Mouse (Mus musculus): ENCODE measurements around the gene Zfp74. TPM values are rescaled to one million over a fixed set of nuclear protein-coding genes. Genes with fewer than 3 reads are reported as not detected.

Zfp74 gene
- polyA plus RNA-seq, 1 experiment from 2014 or later: 8.0 TPM

GRCm38 (mm10) chr7:29906682-29907058 is 47.2 kb downstream of the Zfp74 start:
- Histone ChIP-seq H3K27ac (replicated peaks in 1 of 2; ENCODE audit: control insufficient read depth in 1 of 2, insufficient read depth in 1 of 2, low read depth in 2 of 2, low read length in 2 of 2) (peak overlapping the region; percentile 61 to 97), H3K4me3 (ENCODE audit: control insufficient read depth in 1 of 2, insufficient read depth in 1 of 2, low read depth in 1 of 2, low read length in 2 of 2) (peak overlapping the region; percentile 25 to 66), H3K27me3 (ENCODE audit: control insufficient read depth, insufficient read depth, low read length) (no peaks in the 10 kb centered on the region), H3K36me3 (ENCODE audit: control insufficient read depth, insufficient read depth, low read length) (peaks cover 22% of the 10 kb centered on the region), H3K9ac (ENCODE audit: low read length) (peak overlapping the region; percentile 79), H3K4me2 (ENCODE audit: low read length) (peak overlapping the region; percentile 77), H3K9me3 (ENCODE audit: control insufficient read depth, low read length) (no peaks in the 10 kb centered on the region), H3K4me1 (ENCODE audit: control insufficient read depth in 2 of 2, insufficient read depth in 2 of 2, low read length in 2 of 2) (peaks cover 0 to 15% of the 10 kb centered on the region in 2 experiments; a peak in 3 of 4 replicates)
- 22% methylated on average over 8 of the region's 8 CpGs for WGBS
- no peak for ATAC-seq (ENCODE audit: insufficient number of reproducible peaks, insufficient read depth, low FRiP score, low read depth)

- Histone ChIP-seq H3K36me3 (ENCODE audit: control insufficient read depth, insufficient read depth, low read length) (peaks cover 23% of the 10 kb centered on the region), H3K27me3 (ENCODE audit: control insufficient read depth, insufficient read depth, low read length) (no peaks in the 10 kb centered on the region), H3K4me2 (ENCODE audit: low read length) (peak within 1 kb of the TSS; percentile 77), H3K4me1 (ENCODE audit: control insufficient read depth in 2 of 2, insufficient read depth in 2 of 2, low read length in 2 of 2) (peaks cover 0 to 15% of the 10 kb centered on the region in 2 experiments; a peak in 3 of 4 replicates), H3K9ac (ENCODE audit: low read length) (peak within 1 kb of the TSS; percentile 79), H3K4me3 (ENCODE audit: control insufficient read depth in 1 of 2, insufficient read depth in 1 of 2, low read depth in 1 of 2, low read length in 2 of 2) (peak within 1 kb of the TSS; percentile 66 to 96), H3K27ac (replicated peaks in 1 of 2; ENCODE audit: control insufficient read depth in 1 of 2, insufficient read depth in 1 of 2, low read depth in 2 of 2, low read length in 2 of 2) (peak within 1 kb of the TSS; percentile 97 to 99), H3K9me3 (ENCODE audit: control insufficient read depth, low read length) (no peaks in the 10 kb centered on the region)
- ATAC-seq (ENCODE audit: insufficient number of reproducible peaks, insufficient read depth, low FRiP score, low read depth): peak; percentile 61
- under 1% methylated on average over 22 of the region's 22 CpGs for WGBS
Observed at GRCm38 (mm10) chr7:29905966-29906681, 47.8 kb downstream of the Zfp74 start, which contains the start of gene Zfp27. Gene Zfp27, minus strand, starts transcription at chr7:29906572.

- Histone ChIP-seq H3K27me3 (ENCODE audit: control insufficient read depth, insufficient read depth, low read length) (no peaks in the 10 kb centered on the region), H3K9ac (ENCODE audit: low read length) (no peak overlapping the region), H3K9me3 (ENCODE audit: control insufficient read depth, low read length) (no peaks in the 10 kb centered on the region), H3K36me3 (ENCODE audit: control insufficient read depth, insufficient read depth, low read length) (peaks cover 41% of the 10 kb centered on the region), H3K4me3 (ENCODE audit: control insufficient read depth in 1 of 2, insufficient read depth in 1 of 2, low read depth in 1 of 2, low read length in 2 of 2) (no peak overlapping the region), H3K4me2 (ENCODE audit: low read length) (no peak overlapping the region), H3K27ac (replicated peaks in 1 of 2; ENCODE audit: control insufficient read depth in 1 of 2, insufficient read depth in 1 of 2, low read depth in 2 of 2, low read length in 2 of 2) (no peak overlapping the region), H3K4me1 (ENCODE audit: control insufficient read depth in 2 of 2, insufficient read depth in 2 of 2, low read length in 2 of 2) (peaks cover 0 to under 1% of the 10 kb centered on the region in 2 experiments; a peak in 2 of 4 replicates)
- ATAC-seq (ENCODE audit: insufficient number of reproducible peaks, insufficient read depth, low FRiP score, low read depth): no peak
- WGBS: 93% methylated on average over 4 of the region's 4 CpGs
Observed at GRCm38 (mm10) chr7:29904101-29904500, 49.8 kb downstream of the Zfp74 start.

- H3K9ac ChIP-seq (ENCODE audit: low read length): no peak overlapping the region
- H3K4me1 ChIP-seq (ENCODE audit: control insufficient read depth in 2 of 2, insufficient read depth in 2 of 2, low read length in 2 of 2): no peaks in the 10 kb centered on the region
- WGBS: 94% methylated on average over 4 of the region's 4 CpGs
- no peak overlapping the region for H3K4me3 ChIP-seq (ENCODE audit: control insufficient read depth in 1 of 2, insufficient read depth in 1 of 2, low read depth in 1 of 2, low read length in 2 of 2)
- no peaks in the 10 kb centered on the region for H3K27me3 ChIP-seq (ENCODE audit: control insufficient read depth, insufficient read depth, low read length)
- no peak overlapping the region for H3K4me2 ChIP-seq (ENCODE audit: low read length)
- peaks cover 92% of the 10 kb centered on the region for H3K36me3 ChIP-seq (ENCODE audit: control insufficient read depth, insufficient read depth, low read length)
- peaks cover 37% of the 10 kb centered on the region for H3K9me3 ChIP-seq (ENCODE audit: control insufficient read depth, low read length)
- H3K27ac ChIP-seq (replicated peaks in 1 of 2; ENCODE audit: control insufficient read depth in 1 of 2, insufficient read depth in 1 of 2, low read depth in 2 of 2, low read length in 2 of 2): no peak overlapping the region
- ATAC-seq (ENCODE audit: insufficient number of reproducible peaks, insufficient read depth, low FRiP score, low read depth): no peak
Observed at GRCm38 (mm10) chr7:29898351-29898750, 55.5 kb downstream of the Zfp74 start.

- H3K36me3 ChIP-seq (ENCODE audit: control insufficient read depth, insufficient read depth, low read length): peaks cover 68% of the 10 kb centered on the region
- H3K4me2 ChIP-seq (ENCODE audit: low read length): no peak overlapping the region
- WGBS: 93% methylated on average over 4 of the region's 4 CpGs
- H3K27ac ChIP-seq (replicated peaks in 1 of 2; ENCODE audit: control insufficient read depth in 1 of 2, insufficient read depth in 1 of 2, low read depth in 2 of 2, low read length in 2 of 2): no peak overlapping the region
- no peak for ATAC-seq (ENCODE audit: insufficient number of reproducible peaks, insufficient read depth, low FRiP score, low read depth)
- no peak overlapping the region for H3K4me3 ChIP-seq (ENCODE audit: control insufficient read depth in 1 of 2, insufficient read depth in 1 of 2, low read depth in 1 of 2, low read length in 2 of 2)
- H3K9me3 ChIP-seq (ENCODE audit: control insufficient read depth, low read length): peaks cover 45% of the 10 kb centered on the region
- no peaks in the 10 kb centered on the region for H3K4me1 ChIP-seq (ENCODE audit: control insufficient read depth in 2 of 2, insufficient read depth in 2 of 2, low read length in 2 of 2)
- no peak overlapping the region for H3K9ac ChIP-seq (ENCODE audit: low read length)
- no peaks in the 10 kb centered on the region for H3K27me3 ChIP-seq (ENCODE audit: control insufficient read depth, insufficient read depth, low read length)
Observed at GRCm38 (mm10) chr7:29892756-29893155, 61.1 kb downstream of the Zfp74 start.

GRCm38 (mm10) chr7:29890501-29890900 is 63.4 kb downstream of the Zfp74 start:
- Histone ChIP-seq H3K27me3 (ENCODE audit: control insufficient read depth, insufficient read depth, low read length) (no peaks in the 10 kb centered on the region), H3K4me3 (ENCODE audit: control insufficient read depth in 1 of 2, insufficient read depth in 1 of 2, low read depth in 1 of 2, low read length in 2 of 2) (no peak overlapping the region), H3K4me1 (ENCODE audit: control insufficient read depth in 2 of 2, insufficient read depth in 2 of 2, low read length in 2 of 2) (no peaks in the 10 kb centered on the region), H3K9ac (ENCODE audit: low read length) (no peak overlapping the region), H3K27ac (replicated peaks in 1 of 2; ENCODE audit: control insufficient read depth in 1 of 2, insufficient read depth in 1 of 2, low read depth in 2 of 2, low read length in 2 of 2) (no peak overlapping the region), H3K9me3 (ENCODE audit: control insufficient read depth, low read length) (peaks cover 56% of the 10 kb centered on the region), H3K4me2 (ENCODE audit: low read length) (no peak overlapping the region), H3K36me3 (ENCODE audit: control insufficient read depth, insufficient read depth, low read length) (peaks cover 47% of the 10 kb centered on the region)
- ATAC-seq (ENCODE audit: insufficient number of reproducible peaks, insufficient read depth, low FRiP score, low read depth): no peak
- 92% methylated on average over 7 of the region's 7 CpGs for WGBS

GRCm38 (mm10) chr7:29880916-29881315 is 73.0 kb downstream of the Zfp74 start:
- H3K4me3 ChIP-seq (ENCODE audit: control insufficient read depth in 1 of 2, insufficient read depth in 1 of 2, low read depth in 1 of 2, low read length in 2 of 2): no peak overlapping the region
- H3K9me3 ChIP-seq (ENCODE audit: control insufficient read depth, low read length): peaks cover 19% of the 10 kb centered on the region
- H3K4me1 ChIP-seq (ENCODE audit: control insufficient read depth in 2 of 2, insufficient read depth in 2 of 2, low read length in 2 of 2): no peaks in the 10 kb centered on the region
- no peaks in the 10 kb centered on the region for H3K27me3 ChIP-seq (ENCODE audit: control insufficient read depth, insufficient read depth, low read length)
- no peak overlapping the region for H3K9ac ChIP-seq (ENCODE audit: low read length)
- WGBS: 92% methylated on average over 7 of the region's 7 CpGs
- 0 out of 2 replicates have a peak, but pooled peaks cover 3% of the 10 kb centered on the region for H3K36me3 ChIP-seq (ENCODE audit: control insufficient read depth, insufficient read depth, low read length)
- no peak for ATAC-seq (ENCODE audit: insufficient number of reproducible peaks, insufficient read depth, low FRiP score, low read depth)
- no peak overlapping the region for H3K27ac ChIP-seq (replicated peaks in 1 of 2; ENCODE audit: control insufficient read depth in 1 of 2, insufficient read depth in 1 of 2, low read depth in 2 of 2, low read length in 2 of 2)
- no peak overlapping the region for H3K4me2 ChIP-seq (ENCODE audit: low read length)

All from heart, embryonic 14.5 days (tissue).